Mouse (Mus musculus) CH12.LX (cell line): ENCODE results near the gene Cdh13.

ENCODE experiments used
- CTCF ChIP-seq, 2 experiments: IDR thresholded peaks in 1 of 2; conservative IDR thresholded peaks in 1 of 2; 2 replicates each; pipeline ENCODE4 v1.5.1; 2011 to 2012; ENCODE audit warnings: low read depth in 2 of 2, low read length in 2 of 2, improper control_type of control experiment in 1 of 2, inconsistent platforms in 1 of 2, mild to moderate bottlenecking in 1 of 2, moderate library complexity in 1 of 2
- MAX ChIP-seq: IDR thresholded peaks from 2 replicates; pipeline ENCODE4 v1.6.1; 2011; ENCODE audit warnings: low read length, improper control_type of control experiment
- MYC ChIP-seq: IDR thresholded peaks from 2 replicates; pipeline ENCODE4 v1.6.1; 2011; ENCODE audit warnings: low read depth, mild to moderate bottlenecking, improper control_type of control experiment, low read length
- PAX5 ChIP-seq: IDR thresholded peaks from 2 replicates; pipeline ENCODE4 v1.6.1; 2012; ENCODE audit warnings: low read length, inconsistent platforms, mixed read lengths
- POLR2A ChIP-seq: IDR thresholded peaks from 2 replicates; pipeline ENCODE4 v1.6.1; 2011; ENCODE audit warnings: low read depth, mild to moderate bottlenecking, improper control_type of control experiment, low read length
- POLR2AphosphoS2 ChIP-seq: IDR thresholded peaks from 2 replicates; pipeline ENCODE4 v1.6.1; 2011; ENCODE audit warnings: low read depth, low read length, improper control_type of control experiment
- TBP ChIP-seq: conservative IDR thresholded peaks from 2 replicates; pipeline ENCODE4 v1.6.1; 2011; ENCODE audit warnings: low read depth, low read length, improper control_type of control experiment
- USF1 ChIP-seq: IDR thresholded peaks from 2 replicates; pipeline ENCODE4 v1.6.1; 2014; ENCODE audit warnings: low read depth, mild to moderate bottlenecking, inconsistent platforms, low read length, improper control_type of control experiment

DNA sequence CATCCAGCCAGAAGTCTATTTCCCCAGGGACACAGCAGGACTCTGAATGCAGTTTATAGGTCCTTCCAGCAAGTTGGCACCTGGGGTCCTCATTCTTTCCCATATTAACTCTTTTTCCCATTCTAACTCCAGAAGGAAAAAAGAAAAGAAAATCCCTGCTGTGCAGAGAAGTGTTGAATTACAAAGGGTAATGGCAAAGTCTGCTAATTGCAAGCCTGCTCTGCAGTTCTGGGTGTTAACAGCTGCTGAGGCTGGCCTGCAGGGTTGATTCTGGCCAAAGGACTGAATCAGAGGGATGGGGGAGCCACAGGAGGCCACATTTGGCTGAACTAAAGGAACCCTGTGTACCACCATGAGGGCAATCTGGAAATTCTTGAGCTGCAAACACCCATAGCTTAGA, 562.2 kb downstream of the Cdh13 start:
- no peak for TF ChIP-seq MYC
- TF ChIP-seq CTCF (conservative IDR thresholded peaks at IDR 0.05 in 1 of 2, IDR thresholded peaks at IDR 0.05 in 1 of 2; ENCODE audit: low read depth in 2 of 2, low read length in 2 of 2) = no peak
- no peak for TF ChIP-seq POLR2AphosphoS2
- TF ChIP-seq TBP = no peak
- TF ChIP-seq POLR2A = no peak
- no peak for TF ChIP-seq MAX
- no peak for TF ChIP-seq USF1
- no peak for TF ChIP-seq PAX5
